Mouse (Mus musculus): ENCODE measurements at regions not wholly inside any gene's neighbourhood (a gene's known extent, or its start where the extent isn't known, plus 50 kb on each side); places are given as distances from the start of the nearest gene placed in this dataset.
A peak's percentile ranks its signal among the peaks of the same experiment; 100 is the strongest.

DNA sequence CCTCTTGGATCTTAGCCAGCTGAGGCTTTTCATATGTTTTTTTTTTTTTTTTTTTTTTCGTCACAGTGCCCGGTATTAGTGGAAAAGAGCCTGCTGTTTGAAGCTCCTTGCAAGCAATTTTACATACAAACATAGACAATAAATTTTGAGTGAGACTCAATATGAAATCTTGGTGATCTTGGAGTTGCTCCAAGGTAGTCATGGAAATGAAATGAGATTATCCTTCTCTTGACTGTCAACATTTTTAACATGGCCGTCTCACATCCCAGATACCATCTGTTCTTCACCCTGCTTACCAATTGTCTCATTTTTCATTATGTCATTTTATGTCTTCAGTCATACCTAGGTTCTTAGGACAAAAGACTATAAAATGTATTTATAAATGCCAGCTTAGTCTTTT lies 971.4 kb upstream of the Lrrn3 start:
- ATAC-seq (ENCODE audit: low FRiP score) = peak; percentile 46; the same call in 1 of the 2 replicates
- Histone ChIP-seq H3K4me2 (no peak overlapping the region), H3K36me3 (no peaks in the 10 kb centered on the region), H3K27me3 (no peaks in the 10 kb centered on the region), H3K4me1 (replicated peaks) (no peaks in the 10 kb centered on the region), H3K9me3 (no peaks in the 10 kb centered on the region), H3K4me3 (no peak overlapping the region), H3K9ac (no peak overlapping the region), H3K27ac (no peak overlapping the region)
- 62% methylated on average over 3 of the region's 3 CpGs for WGBS

DNA sequence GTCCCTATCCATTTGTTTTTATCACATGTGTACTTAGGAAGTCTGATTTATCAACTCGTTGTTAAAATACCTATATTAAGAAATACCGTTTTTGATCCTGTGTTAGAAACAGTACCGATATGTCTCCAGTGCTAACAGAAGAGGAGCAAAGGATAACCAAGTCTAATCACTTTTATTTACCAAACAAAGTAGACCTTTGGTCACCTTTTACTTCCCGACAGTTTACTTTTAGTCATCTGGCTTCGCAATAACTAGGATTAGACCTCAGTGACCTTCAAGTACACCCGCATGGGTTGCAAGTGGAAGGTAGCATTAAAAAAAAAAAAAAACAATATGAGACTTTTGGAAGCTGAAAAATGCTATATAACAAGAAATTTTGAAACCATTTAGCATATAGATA lies 949.4 kb upstream of the Lrrn3 start:
- Histone ChIP-seq H3K4me3 (no peak overlapping the region), H3K27ac (no peak overlapping the region), H3K9ac (no peak overlapping the region), H3K4me1 (replicated peaks) (no peaks in the 10 kb centered on the region), H3K36me3 (no peaks in the 10 kb centered on the region), H3K27me3 (no peaks in the 10 kb centered on the region), H3K4me2 (no peak overlapping the region), H3K9me3 (no peaks in the 10 kb centered on the region)
- WGBS = 92% methylated on average over 6 of the region's 6 CpGs
- no peak for ATAC-seq (ENCODE audit: low FRiP score)

DNA sequence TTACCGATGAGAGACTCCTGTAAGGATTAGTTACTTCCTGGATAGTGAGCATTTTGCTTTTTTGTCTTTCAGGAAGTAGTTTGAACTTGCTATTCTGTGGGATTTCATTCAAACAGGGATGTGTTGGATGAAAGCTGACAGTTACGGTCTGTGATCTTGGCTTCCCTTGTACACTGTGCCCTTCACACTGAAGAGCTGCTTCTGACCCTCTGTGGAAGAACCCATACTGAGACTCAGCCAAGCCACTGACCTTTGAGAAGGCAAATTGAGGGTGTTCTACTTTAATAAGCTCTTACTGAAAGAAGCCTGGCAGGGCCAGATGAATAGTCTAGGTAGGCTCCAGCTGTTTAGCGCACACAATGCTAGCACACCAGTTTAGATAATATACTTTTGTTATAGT lies 941.2 kb upstream of the Lrrn3 start:
- Histone ChIP-seq H3K9me3 (no peaks in the 10 kb centered on the region), H3K27me3 (no peaks in the 10 kb centered on the region), H3K4me2 (no peak overlapping the region), H3K9ac (no peak overlapping the region), H3K4me3 (no peak overlapping the region), H3K27ac (no peak overlapping the region), H3K4me1 (replicated peaks) (no peaks in the 10 kb centered on the region), H3K36me3 (no peaks in the 10 kb centered on the region)
- WGBS = 75% methylated on average over 3 of the region's 3 CpGs
- ATAC-seq (ENCODE audit: low FRiP score) = no peak

Data from hindbrain, embryonic 13.5 days (tissue).